Mouse (Mus musculus): ENCODE data around the gene Arid4b. TPM values are rescaled to one million over a fixed set of nuclear protein-coding genes. Genes with fewer than 3 reads are reported as not detected.

The Arid4b gene
- polyA plus RNA-seq, 1 experiment from 2014 or later: 45.2 TPM

- 29% methylated on average over 9 of the region's 9 CpGs for WGBS
- Histone ChIP-seq H3K27me3 (replicated peaks; ENCODE audit: control insufficient read depth, insufficient read depth, low read length) (no peaks in the 10 kb centered on the region), H3K27ac (ENCODE audit: low read depth, low read length) (peak overlapping the region; percentile 95; the same call in 1 of the 2 replicates), H3K4me1 (replicated peaks; ENCODE audit: control insufficient read depth, insufficient read depth, low read length) (peaks cover 14% of the 10 kb centered on the region), H3K9ac (ENCODE audit: low read depth, low read length) (peak overlapping the region; percentile 91), H3K4me2 (peak overlapping the region; percentile 84), H3K9me3 (ENCODE audit: control insufficient read depth, low read length) (no peaks in the 10 kb centered on the region), H3K36me3 (ENCODE audit: control insufficient read depth, insufficient read depth, low read length) (no peaks in the 10 kb centered on the region), H3K4me3 (ENCODE audit: low read depth, low read length) (peak overlapping the region; percentile 99)
- ATAC-seq (replicated peaks; ENCODE audit: low FRiP score): no peak
- no peak for DNase-seq (ENCODE audit: low spot score)
Observed at GRCm38 (mm10) chr13:14065028-14065380, 2.0 kb downstream of the Arid4b start.

- DNase-seq (ENCODE audit: low spot score): no peak
- H3K27ac ChIP-seq (ENCODE audit: low read depth, low read length): no peak overlapping the region
- peaks cover 14% of the 10 kb centered on the region for H3K4me1 ChIP-seq (replicated peaks; ENCODE audit: control insufficient read depth, insufficient read depth, low read length)
- H3K36me3 ChIP-seq (ENCODE audit: control insufficient read depth, insufficient read depth, low read length): no peaks in the 10 kb centered on the region
- no peaks in the 10 kb centered on the region for H3K9me3 ChIP-seq (ENCODE audit: control insufficient read depth, low read length)
- no peak overlapping the region; the same call in 1 of the 2 replicates for H3K4me2 ChIP-seq
- no peak overlapping the region for H3K4me3 ChIP-seq (ENCODE audit: low read depth, low read length)
- WGBS: 83% methylated on average over 1 of the region's 1 CpGs
- no peak for ATAC-seq (replicated peaks; ENCODE audit: low FRiP score)
- H3K27me3 ChIP-seq (replicated peaks; ENCODE audit: control insufficient read depth, insufficient read depth, low read length): no peaks in the 10 kb centered on the region
- no peak overlapping the region for H3K9ac ChIP-seq (ENCODE audit: low read depth, low read length)
Observed at GRCm38 (mm10) chr13:14065701-14066100, 2.7 kb downstream of the Arid4b start.

GRCm38 (mm10) chr13:14068035-14068434 is 5.0 kb downstream of the Arid4b start:
- no peak for DNase-seq (ENCODE audit: low spot score)
- Histone ChIP-seq H3K27me3 (replicated peaks; ENCODE audit: control insufficient read depth, insufficient read depth, low read length) (no peaks in the 10 kb centered on the region), H3K4me2 (no peak overlapping the region), H3K4me1 (replicated peaks; ENCODE audit: control insufficient read depth, insufficient read depth, low read length) (peaks cover 10% of the 10 kb centered on the region), H3K9ac (ENCODE audit: low read depth, low read length) (no peak overlapping the region), H3K36me3 (ENCODE audit: control insufficient read depth, insufficient read depth, low read length) (no peaks in the 10 kb centered on the region), H3K9me3 (ENCODE audit: control insufficient read depth, low read length) (no peaks in the 10 kb centered on the region), H3K4me3 (ENCODE audit: low read depth, low read length) (no peak overlapping the region), H3K27ac (ENCODE audit: low read depth, low read length) (no peak overlapping the region)
- no peak for ATAC-seq (replicated peaks; ENCODE audit: low FRiP score)

GRCm38 (mm10) chr13:14069291-14069690 is 6.3 kb downstream of the Arid4b start:
- Histone ChIP-seq H3K36me3 (ENCODE audit: control insufficient read depth, insufficient read depth, low read length) (no peaks in the 10 kb centered on the region), H3K4me3 (ENCODE audit: low read depth, low read length) (no peak overlapping the region), H3K4me2 (no peak overlapping the region), H3K9ac (ENCODE audit: low read depth, low read length) (no peak overlapping the region), H3K4me1 (replicated peaks; ENCODE audit: control insufficient read depth, insufficient read depth, low read length) (peaks cover 10% of the 10 kb centered on the region), H3K27me3 (replicated peaks; ENCODE audit: control insufficient read depth, insufficient read depth, low read length) (no peaks in the 10 kb centered on the region), H3K9me3 (ENCODE audit: control insufficient read depth, low read length) (no peaks in the 10 kb centered on the region), H3K27ac (ENCODE audit: low read depth, low read length) (no peak overlapping the region)
- DNase-seq (ENCODE audit: low spot score) (no peak), ATAC-seq (replicated peaks; ENCODE audit: low FRiP score) (no peak)
- WGBS: 92% methylated on average over 1 of the region's 1 CpGs

- H3K4me1 ChIP-seq (replicated peaks; ENCODE audit: control insufficient read depth, insufficient read depth, low read length): peaks cover 4% of the 10 kb centered on the region; the same call in 1 of the 2 replicates
- no peak overlapping the region for H3K27ac ChIP-seq (ENCODE audit: low read depth, low read length)
- no peak overlapping the region for H3K4me3 ChIP-seq (ENCODE audit: low read depth, low read length)
- H3K9ac ChIP-seq (ENCODE audit: low read depth, low read length): no peak overlapping the region
- ATAC-seq (replicated peaks; ENCODE audit: low FRiP score) (no peak), DNase-seq (ENCODE audit: low spot score) (no peak)
- no peaks in the 10 kb centered on the region for H3K9me3 ChIP-seq (ENCODE audit: control insufficient read depth, low read length)
- H3K4me2 ChIP-seq: no peak overlapping the region
- 88% methylated on average over 1 of the region's 1 CpGs for WGBS
- no peaks in the 10 kb centered on the region for H3K27me3 ChIP-seq (replicated peaks; ENCODE audit: control insufficient read depth, insufficient read depth, low read length)
- H3K36me3 ChIP-seq (ENCODE audit: control insufficient read depth, insufficient read depth, low read length): no peaks in the 10 kb centered on the region
Observed at GRCm38 (mm10) chr13:14074371-14074770, 11.3 kb downstream of the Arid4b start.

GRCm38 (mm10) chr13:14075326-14075725 is 12.3 kb downstream of the Arid4b start:
- no peak overlapping the region for H3K9ac ChIP-seq (ENCODE audit: low read depth, low read length)
- no peak overlapping the region for H3K4me2 ChIP-seq
- ATAC-seq (replicated peaks; ENCODE audit: low FRiP score): no peak
- no peak overlapping the region for H3K27ac ChIP-seq (ENCODE audit: low read depth, low read length)
- no peaks in the 10 kb centered on the region for H3K36me3 ChIP-seq (ENCODE audit: control insufficient read depth, insufficient read depth, low read length)
- H3K27me3 ChIP-seq (replicated peaks; ENCODE audit: control insufficient read depth, insufficient read depth, low read length): no peaks in the 10 kb centered on the region
- H3K4me1 ChIP-seq (replicated peaks; ENCODE audit: control insufficient read depth, insufficient read depth, low read length): peaks cover 4% of the 10 kb centered on the region; the same call in 1 of the 2 replicates
- H3K9me3 ChIP-seq (ENCODE audit: control insufficient read depth, low read length): no peaks in the 10 kb centered on the region
- DNase-seq (ENCODE audit: low spot score): no peak
- WGBS: 78% methylated on average over 1 of the region's 1 CpGs
- no peak overlapping the region for H3K4me3 ChIP-seq (ENCODE audit: low read depth, low read length)

- no peaks in the 10 kb centered on the region for H3K27me3 ChIP-seq (replicated peaks; ENCODE audit: control insufficient read depth, insufficient read depth, low read length)
- H3K27ac ChIP-seq (ENCODE audit: low read depth, low read length): no peak overlapping the region
- H3K4me3 ChIP-seq (ENCODE audit: low read depth, low read length): no peak overlapping the region
- H3K36me3 ChIP-seq (ENCODE audit: control insufficient read depth, insufficient read depth, low read length): no peaks in the 10 kb centered on the region
- no peak overlapping the region for H3K4me2 ChIP-seq
- ATAC-seq (replicated peaks; ENCODE audit: low FRiP score): no peak
- 79% methylated on average over 1 of the region's 1 CpGs for WGBS
- no peaks in the 10 kb centered on the region for H3K4me1 ChIP-seq (replicated peaks; ENCODE audit: control insufficient read depth, insufficient read depth, low read length)
- no peak overlapping the region for H3K9ac ChIP-seq (ENCODE audit: low read depth, low read length)
- no peak for DNase-seq (ENCODE audit: low spot score)
- H3K9me3 ChIP-seq (ENCODE audit: control insufficient read depth, low read length): no peaks in the 10 kb centered on the region
Observed at GRCm38 (mm10) chr13:14088669-14089068, 25.6 kb downstream of the Arid4b start.

GRCm38 (mm10) chr13:14103026-14103425 is 40.0 kb downstream of the Arid4b start:
- Histone ChIP-seq H3K27me3 (replicated peaks; ENCODE audit: control insufficient read depth, insufficient read depth, low read length) (no peaks in the 10 kb centered on the region), H3K9me3 (ENCODE audit: control insufficient read depth, low read length) (no peaks in the 10 kb centered on the region), H3K27ac (ENCODE audit: low read depth, low read length) (no peak overlapping the region), H3K4me1 (replicated peaks; ENCODE audit: control insufficient read depth, insufficient read depth, low read length) (0 out of 2 replicates have a peak, but pooled peaks cover 4% of the 10 kb centered on the region), H3K4me2 (no peak overlapping the region), H3K9ac (ENCODE audit: low read depth, low read length) (no peak overlapping the region), H3K4me3 (ENCODE audit: low read depth, low read length) (no peak overlapping the region), H3K36me3 (ENCODE audit: control insufficient read depth, insufficient read depth, low read length) (no peaks in the 10 kb centered on the region)
- DNase-seq (ENCODE audit: low spot score) (no peak), ATAC-seq (replicated peaks; ENCODE audit: low FRiP score) (no peak)
- 58% methylated on average over 1 of the region's 1 CpGs for WGBS

GRCm38 (mm10) chr13:14110154-14110873 is 47.3 kb downstream of the Arid4b start:
- WGBS: 91% methylated on average over 2 of the region's 2 CpGs
- Histone ChIP-seq H3K4me1 (replicated peaks; ENCODE audit: control insufficient read depth, insufficient read depth, low read length) (no peaks in the 10 kb centered on the region), H3K4me2 (no peak overlapping the region), H3K9ac (ENCODE audit: low read depth, low read length) (no peak overlapping the region), H3K4me3 (ENCODE audit: low read depth, low read length) (no peak overlapping the region), H3K9me3 (ENCODE audit: control insufficient read depth, low read length) (no peaks in the 10 kb centered on the region), H3K27ac (ENCODE audit: low read depth, low read length) (no peak overlapping the region), H3K36me3 (ENCODE audit: control insufficient read depth, insufficient read depth, low read length) (no peaks in the 10 kb centered on the region), H3K27me3 (replicated peaks; ENCODE audit: control insufficient read depth, insufficient read depth, low read length) (no peaks in the 10 kb centered on the region)
- DNase-seq (ENCODE audit: low spot score): no peak
- ATAC-seq (replicated peaks; ENCODE audit: low FRiP score): no peak

Data from liver, embryonic 11.5 days (tissue).